Mouse (Mus musculus) heart, adult 2 months (tissue): Measurements from ENCODE around the gene Tbc1d10a.

Experiments used
- CTCF ChIP-seq: fragments of 200-600 bp; IDR thresholded peaks from 2 replicates; pipeline ENCODE4 v1.8.1; 2022; ENCODE audit warnings: antibody characterized with exemption, mild to moderate bottlenecking, moderate library complexity
- EP300 ChIP-seq: fragments of 200-500 bp; IDR thresholded peaks from 2 replicates; pipeline ENCODE4 v1.6.1; 2011; ENCODE audit warnings: low read depth, low read length, control low read depth; ENCODE audit not compliant: insufficient read depth
- POLR2A ChIP-seq: fragments of 200-500 bp; IDR thresholded peaks from 2 replicates; pipeline ENCODE4 v1.6.1; 2011; ENCODE audit warnings: mild to moderate bottlenecking, low read depth, low read length, control low read depth; ENCODE audit not compliant: insufficient read depth

DNA sequence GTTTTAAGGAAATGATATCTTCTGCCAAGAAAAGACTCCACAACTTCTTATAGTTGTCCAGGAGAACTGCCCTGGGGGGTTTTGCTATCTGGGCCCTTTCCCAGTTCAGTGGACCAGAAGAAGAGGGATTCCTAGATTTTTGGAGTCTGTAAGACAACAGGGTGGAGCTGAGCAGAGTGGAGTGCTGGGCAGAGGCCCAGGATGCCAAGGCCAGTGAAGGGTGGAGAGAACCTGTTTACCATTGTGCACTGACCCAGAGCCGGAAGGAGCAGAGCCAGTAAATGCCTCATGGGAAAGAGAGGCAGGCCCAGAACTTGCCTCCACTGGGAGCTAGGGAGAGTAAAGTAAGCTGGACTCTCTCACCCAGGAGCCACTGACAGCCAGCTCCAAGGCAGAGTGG, 11.1 kb downstream of the Tbc1d10a start:
- TF ChIP-seq CTCF, result no peak
- TF ChIP-seq EP300, result no peak
- TF ChIP-seq POLR2A, result no peak
